Mouse (Mus musculus): ENCODE measurements at regions not wholly inside any gene's neighbourhood (a gene's known extent, or its start where the extent isn't known, plus 50 kb on each side); places are given as distances from the start of the nearest gene placed in this dataset.
A peak's percentile ranks its signal among the peaks of the same experiment; 100 is the strongest.

DNA sequence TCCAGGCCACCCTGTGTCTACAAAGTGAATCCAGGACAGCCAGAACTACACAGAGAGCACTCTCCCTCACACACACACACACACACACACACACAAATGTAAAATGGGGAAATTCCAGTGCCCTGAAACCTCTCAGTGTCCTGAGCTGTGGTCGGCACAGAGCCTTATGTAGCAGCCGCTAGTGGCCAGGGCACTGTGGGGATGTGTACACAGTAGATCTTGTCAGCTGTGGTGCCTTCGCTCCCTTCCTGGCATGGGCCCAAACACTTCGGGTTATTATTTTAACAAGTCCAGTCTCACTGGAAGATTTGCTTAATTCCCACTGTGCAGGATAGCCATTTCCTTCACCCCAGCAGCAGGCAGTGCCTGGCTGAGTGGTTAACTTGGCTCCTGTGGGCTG lies 81.5 kb downstream of the Ephb3 start:
- Histone ChIP-seq H3K27ac (replicated peaks; ENCODE audit: low read depth, low read length) (no peak overlapping the region), H3K4me1 (ENCODE audit: control insufficient read depth, insufficient read depth, low read length) (peaks cover 39% of the 10 kb centered on the region)

DNA sequence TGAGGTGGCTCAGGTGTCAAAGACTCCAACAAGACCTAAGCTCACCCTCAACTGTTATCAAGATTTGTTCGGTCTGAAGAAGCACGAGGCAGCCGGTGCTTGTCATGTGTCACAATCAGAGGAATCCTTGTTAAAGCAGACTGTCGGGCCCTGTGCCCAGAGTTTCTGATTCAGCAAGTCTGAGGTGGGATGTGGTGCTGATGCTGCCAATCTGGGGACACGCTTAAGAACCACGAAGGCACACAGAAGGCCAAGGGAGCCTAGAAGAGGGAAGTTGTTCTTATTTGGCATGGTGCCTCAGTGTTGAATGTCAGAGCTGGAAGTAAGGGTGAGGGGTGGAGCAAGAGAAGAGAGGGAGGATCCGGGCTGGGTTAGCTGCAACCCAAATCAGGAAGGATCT lies 85.0 kb downstream of the Ephb3 start:
- DNase-seq (ENCODE audit: low spot score): peak; percentile 24
- no peak for ATAC-seq (ENCODE audit: low FRiP score, low read depth)
- Histone ChIP-seq H3K27ac (replicated peaks; ENCODE audit: low read depth, low read length) (no peak overlapping the region), H3K9ac (ENCODE audit: low read depth, low read length, severe bottlenecking) (no peak overlapping the region), H3K4me3 (replicated peaks; ENCODE audit: low read length) (no peak overlapping the region), H3K4me1 (ENCODE audit: control insufficient read depth, insufficient read depth, low read length) (peaks cover 32% of the 10 kb centered on the region), H3K36me3 (ENCODE audit: control insufficient read depth, insufficient read depth, low read length) (no peaks in the 10 kb centered on the region), H3K4me2 (replicated peaks; ENCODE audit: low read depth, low read length, severe bottlenecking) (no peak overlapping the region), H3K9me3 (ENCODE audit: control insufficient read depth, low read length) (no peaks in the 10 kb centered on the region), H3K27me3 (ENCODE audit: control insufficient read depth, insufficient read depth, low read length) (no peaks in the 10 kb centered on the region)
- WGBS: 81% methylated on average over 7 of the region's 7 CpGs
- TF ChIP-seq POLR2A (IDR thresholded peaks at IDR 0.05; ENCODE audit: borderline replicate concordance, extremely low read depth, insufficient read depth, insufficient read length): no peak

More for the DNA sequence above, 81.5 kb downstream of the Ephb3 start:
- H3K4me2 ChIP-seq (replicated peaks; ENCODE audit: low read depth, low read length, severe bottlenecking): no peak overlapping the region
- H3K27me3 ChIP-seq (ENCODE audit: control insufficient read depth, insufficient read depth, low read length): no peaks in the 10 kb centered on the region
- no peaks in the 10 kb centered on the region for H3K9me3 ChIP-seq (ENCODE audit: control insufficient read depth, low read length)
- WGBS: 32% methylated on average over 4 of the region's 4 CpGs
- no peak for ATAC-seq (ENCODE audit: low FRiP score, low read depth)
- TF ChIP-seq POLR2A (IDR thresholded peaks at IDR 0.05; ENCODE audit: borderline replicate concordance, extremely low read depth, insufficient read depth, insufficient read length): no peak
- no peaks in the 10 kb centered on the region for H3K36me3 ChIP-seq (ENCODE audit: control insufficient read depth, insufficient read depth, low read length)
- peak; percentile 12 for DNase-seq (ENCODE audit: low spot score)
- 0 out of 2 replicates have a peak overlapping the region, but pooled peaks have one; percentile 7 for H3K9ac ChIP-seq (ENCODE audit: low read depth, low read length, severe bottlenecking)
- no peak overlapping the region for H3K4me3 ChIP-seq (replicated peaks; ENCODE audit: low read length)

GRCm38 (mm10) chr16:21293010-21293409 lies 88.5 kb downstream of the Ephb3 start:
- peaks cover 29% of the 10 kb centered on the region for H3K4me1 ChIP-seq (ENCODE audit: control insufficient read depth, insufficient read depth, low read length)
- peak; percentile 39; the same call in 1 of the 2 replicates for ATAC-seq (ENCODE audit: low FRiP score, low read depth)

DNA sequence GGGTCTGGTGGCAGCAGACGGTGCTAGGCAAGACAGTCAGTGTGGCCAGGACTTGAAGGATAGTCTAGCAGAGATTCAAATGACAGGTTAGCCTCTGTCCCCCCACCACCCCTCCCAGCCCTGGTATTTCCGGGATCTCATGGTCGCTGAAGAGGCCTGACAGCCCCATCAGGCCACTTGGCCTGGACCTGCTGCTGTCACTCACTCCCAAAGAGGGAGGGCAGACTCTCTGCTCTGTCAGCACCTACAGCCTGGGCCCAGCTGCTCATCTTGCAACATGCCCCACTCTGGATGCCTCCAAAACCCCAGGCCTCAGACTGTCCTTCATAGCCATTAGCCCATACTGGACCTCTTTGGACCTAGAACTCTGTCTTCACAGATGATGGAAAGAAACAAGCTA lies 89.0 kb downstream of the Ephb3 start:
- no peaks in the 10 kb centered on the region for H3K27me3 ChIP-seq (ENCODE audit: control insufficient read depth, insufficient read depth, low read length)
- no peaks in the 10 kb centered on the region for H3K9me3 ChIP-seq (ENCODE audit: control insufficient read depth, low read length)
- ATAC-seq (ENCODE audit: low FRiP score, low read depth): peak; percentile 72
- no peak overlapping the region for H3K9ac ChIP-seq (ENCODE audit: low read depth, low read length, severe bottlenecking)
- H3K27ac ChIP-seq (replicated peaks; ENCODE audit: low read depth, low read length): no peak overlapping the region
- WGBS: 32% methylated on average over 3 of the region's 3 CpGs
- no peaks in the 10 kb centered on the region for H3K36me3 ChIP-seq (ENCODE audit: control insufficient read depth, insufficient read depth, low read length)
- peaks cover 29% of the 10 kb centered on the region for H3K4me1 ChIP-seq (ENCODE audit: control insufficient read depth, insufficient read depth, low read length)
- no peak for TF ChIP-seq POLR2A (IDR thresholded peaks at IDR 0.05; ENCODE audit: borderline replicate concordance, extremely low read depth, insufficient read depth, insufficient read length)
- DNase-seq (ENCODE audit: low spot score): peak; percentile 54
- H3K4me3 ChIP-seq (replicated peaks; ENCODE audit: low read length): no peak overlapping the region
- no peak overlapping the region for H3K4me2 ChIP-seq (replicated peaks; ENCODE audit: low read depth, low read length, severe bottlenecking)

More at GRCm38 (mm10) chr16:21293010-21293409, 88.5 kb downstream of the Ephb3 start:
- no peak for DNase-seq (ENCODE audit: low spot score)
- TF ChIP-seq POLR2A (IDR thresholded peaks at IDR 0.05; ENCODE audit: borderline replicate concordance, extremely low read depth, insufficient read depth, insufficient read length): no peak
- H3K4me2 ChIP-seq (replicated peaks; ENCODE audit: low read depth, low read length, severe bottlenecking): no peak overlapping the region
- no peaks in the 10 kb centered on the region for H3K9me3 ChIP-seq (ENCODE audit: control insufficient read depth, low read length)
- H3K27ac ChIP-seq (replicated peaks; ENCODE audit: low read depth, low read length): peak overlapping the region; percentile 26; the same call in 1 of the 2 replicates
- H3K36me3 ChIP-seq (ENCODE audit: control insufficient read depth, insufficient read depth, low read length): no peaks in the 10 kb centered on the region
- no peaks in the 10 kb centered on the region for H3K27me3 ChIP-seq (ENCODE audit: control insufficient read depth, insufficient read depth, low read length)
- H3K9ac ChIP-seq (ENCODE audit: low read depth, low read length, severe bottlenecking): peak overlapping the region; percentile 45
- no peak overlapping the region for H3K4me3 ChIP-seq (replicated peaks; ENCODE audit: low read length)
- 20% methylated on average over 10 of the region's 11 CpGs for WGBS

DNA sequence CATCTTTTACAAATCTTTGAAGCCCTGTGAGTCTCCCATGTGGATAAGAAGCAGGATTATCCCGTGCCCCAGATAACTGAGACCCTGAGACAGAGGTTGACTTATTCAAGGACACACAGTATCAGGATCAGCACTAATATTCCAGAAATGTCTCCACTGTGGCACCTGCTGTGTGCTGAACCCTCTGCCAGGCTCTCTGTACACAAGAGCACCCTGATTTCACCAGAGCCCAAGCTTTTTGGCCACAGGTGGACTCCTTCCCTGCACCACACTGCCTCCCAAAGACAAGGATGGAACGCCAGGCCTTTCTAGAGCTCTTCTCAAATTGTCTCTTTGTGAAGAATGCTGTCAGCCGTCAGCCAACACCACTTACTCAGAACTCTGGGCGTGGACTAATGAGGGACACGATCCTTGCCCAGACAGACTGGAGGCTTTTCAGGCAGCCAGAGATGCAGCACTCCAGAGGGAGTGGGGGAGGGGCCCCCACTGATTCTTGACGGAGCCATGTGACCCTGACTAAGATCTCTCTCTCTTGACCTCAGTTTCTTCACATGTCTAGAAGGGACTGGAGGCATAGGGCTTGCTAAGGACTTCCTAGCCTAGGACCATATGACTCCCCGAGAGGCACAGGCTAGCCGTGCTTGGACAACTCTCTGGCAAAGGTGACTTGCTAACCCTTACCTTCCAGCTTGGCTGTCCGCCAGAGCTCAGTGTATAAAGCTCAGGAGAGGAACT lies 90.3 kb downstream of the Ephb3 start:
- Histone ChIP-seq H3K36me3 (ENCODE audit: control insufficient read depth, insufficient read depth, low read length) (no peaks in the 10 kb centered on the region), H3K9ac (ENCODE audit: low read depth, low read length, severe bottlenecking) (no peak overlapping the region), H3K4me3 (replicated peaks; ENCODE audit: low read length) (no peak overlapping the region), H3K27me3 (ENCODE audit: control insufficient read depth, insufficient read depth, low read length) (no peaks in the 10 kb centered on the region), H3K27ac (replicated peaks; ENCODE audit: low read depth, low read length) (peak overlapping the region; percentile 41; the same call in 1 of the 2 replicates), H3K9me3 (ENCODE audit: control insufficient read depth, low read length) (no peaks in the 10 kb centered on the region), H3K4me2 (replicated peaks; ENCODE audit: low read depth, low read length, severe bottlenecking) (0 out of 2 replicates have a peak overlapping the region, but pooled peaks have one; percentile 11), H3K4me1 (ENCODE audit: control insufficient read depth, insufficient read depth, low read length) (peaks cover 29% of the 10 kb centered on the region)
- DNase-seq (ENCODE audit: low spot score) (peak; percentile 76), ATAC-seq (ENCODE audit: low FRiP score, low read depth) (peak; percentile 13; the same call in 1 of the 2 replicates)
- TF ChIP-seq POLR2A (IDR thresholded peaks at IDR 0.05; ENCODE audit: borderline replicate concordance, extremely low read depth, insufficient read depth, insufficient read length): no peak
- 26% methylated on average over 9 of the region's 9 CpGs for WGBS
